In the genomic region with DNA sequence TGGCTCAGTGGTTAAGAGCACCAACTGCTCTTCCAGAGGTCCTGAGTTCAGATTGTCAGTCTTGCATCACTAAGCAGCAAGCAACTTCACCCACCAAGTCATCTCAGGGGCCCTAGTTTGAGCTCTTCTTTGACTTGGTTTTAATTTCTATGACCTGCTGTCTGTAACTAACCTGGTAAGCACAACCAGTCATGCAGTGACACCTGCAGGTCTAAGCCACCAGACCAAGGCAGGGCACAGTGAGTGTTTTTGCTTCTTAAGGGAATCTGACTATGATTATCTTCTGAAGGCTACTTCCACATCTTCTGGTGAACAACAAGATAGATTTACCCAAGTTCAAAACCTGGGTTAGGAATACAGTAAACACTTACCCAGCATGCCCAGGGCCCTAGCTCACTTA, we compare ENCODE assay signal across 1 mouse cellular context.
TF ChIP-seq lines count a peak whose summit lies in the region.

No protein-coding gene starts in this region.

TF ChIP-seq in MEL, 35 proteins besides CTCF, POLR2A, EP300 and RAD21:
- TF ChIP-seq MXI1 (IDR thresholded peaks at IDR 0.05; ENCODE audit: low read depth, low read length) (no peak), SMC3 (IDR thresholded peaks at IDR 0.05; ENCODE audit: low read depth, low read length) (0 out of 2 replicates have a peak, but pooled peaks have one; percentile 14)
